Mouse (Mus musculus) midbrain, embryonic 15.5 days (tissue): ENCODE results near the gene Tbx10. TPM values are rescaled to one million over a fixed set of nuclear protein-coding genes. Genes with fewer than 3 reads are reported as not detected.

Experiments
- polyA plus RNA-seq: library from polyadenylated mRNA; unstranded; fragments of >200 nt; fragmentation: Nextera tagmentation; extraction: Ambion mirVana; gene quantifications from 2 replicates; pipeline ENCODE4 v1.2.1, GENCODE M21; 2015

The Tbx10 gene
- polyA plus RNA-seq, 1 experiment from 2014 or later = not detected

Other genes with a start within 250 kb of the Tbx10 start
- gene Kmt5b, start 225.3 kb upstream of the Tbx10 start, polyA plus RNA-seq = 51.9 and 59.9 TPM in 2 replicates
- 65.6 and 66.3 TPM in 2 replicates for gene Chka, start 141.0 kb upstream of the Tbx10 start, polyA plus RNA-seq
- 12.7 and 14.6 TPM in 2 replicates for gene Tcirg1, start 85.6 kb upstream of the Tbx10 start, polyA plus RNA-seq
- gene Ndufs8, start 80.0 kb upstream of the Tbx10 start, polyA plus RNA-seq = 246 and 258 TPM in 2 replicates
- 1.9 TPM in 2 replicates for gene Aldh3b1, start 62.9 kb upstream of the Tbx10 start, polyA plus RNA-seq
- 11.7 and 11.8 TPM in 2 replicates for gene Unc93b1, start 57.6 kb upstream of the Tbx10 start, polyA plus RNA-seq
- gene Aldh3b3, start 34.1 kb upstream of the Tbx10 start, polyA plus RNA-seq = not detected in 2 replicates
- 0.43 and 0.67 TPM in 2 replicates for gene Aldh3b2, start 20.4 kb upstream of the Tbx10 start, polyA plus RNA-seq
- gene Acy3, start 6.2 kb upstream of the Tbx10 start, polyA plus RNA-seq = 1.7 and 2.2 TPM in 2 replicates
- gene Nudt8, start 7.8 kb downstream of the Tbx10 start, polyA plus RNA-seq = 30.6 and 33.4 TPM in 2 replicates
- gene Gm49405, start 7.9 kb downstream of the Tbx10 start, polyA plus RNA-seq = 6.5 and 8.3 TPM in 2 replicates
- gene Doc2g, start 10.6 kb downstream of the Tbx10 start, polyA plus RNA-seq = 8.4 and 12.1 TPM in 2 replicates
- 229 and 239 TPM in 2 replicates for gene Ndufv1, start 20.1 kb downstream of the Tbx10 start, polyA plus RNA-seq
- gene Gstp1, start 45.2 kb downstream of the Tbx10 start, polyA plus RNA-seq = 513 and 520 TPM in 2 replicates
- gene Gstp2, start 53.3 kb downstream of the Tbx10 start, polyA plus RNA-seq = 2.7 and 5.6 TPM in 2 replicates
- not detected in 2 replicates for gene Gstp3, start 66.8 kb downstream of the Tbx10 start, polyA plus RNA-seq
- gene Cabp2, start 88.8 kb downstream of the Tbx10 start, polyA plus RNA-seq = 0.22 TPM in 1 of 2 replicates, not detected in the other
- 92.3 and 92.9 TPM in 2 replicates for gene Cdk2ap2, start 104.4 kb downstream of the Tbx10 start, polyA plus RNA-seq
- gene Pitpnm1, start 107.2 kb downstream of the Tbx10 start, polyA plus RNA-seq = 97.7 and 102 TPM in 2 replicates
- gene Aip, start 133.1 kb downstream of the Tbx10 start, polyA plus RNA-seq = 99.5 and 101 TPM in 2 replicates
- 0.04 TPM in 1 of 2 replicates, not detected in the other for gene Gpr152, start 147.0 kb downstream of the Tbx10 start, polyA plus RNA-seq
- gene Cabp4, start 151.3 kb downstream of the Tbx10 start, polyA plus RNA-seq = 0.22 and 0.28 TPM in 2 replicates
- gene Coro1b, start 155.9 kb downstream of the Tbx10 start, polyA plus RNA-seq = 127 and 139 TPM in 2 replicates
- gene Ptprcap, start 160.9 kb downstream of the Tbx10 start, polyA plus RNA-seq = 0.26 and 0.96 TPM in 2 replicates
- 60.1 and 60.7 TPM in 2 replicates for gene Rps6kb2, start 170.6 kb downstream of the Tbx10 start, polyA plus RNA-seq
- gene Carns1, start 182.7 kb downstream of the Tbx10 start, polyA plus RNA-seq = 5.9 and 6.9 TPM in 2 replicates
- gene Tbc1d10c, start 198.5 kb downstream of the Tbx10 start, polyA plus RNA-seq = 0.38 and 0.93 TPM in 2 replicates
- 537 and 571 TPM in 2 replicates for gene Ppp1ca, start 199.3 kb downstream of the Tbx10 start, polyA plus RNA-seq
- gene Rad9a, start 208.9 kb downstream of the Tbx10 start, polyA plus RNA-seq = 23.7 and 24.9 TPM in 2 replicates
- gene Clcf1, start 221.5 kb downstream of the Tbx10 start, polyA plus RNA-seq = 0.79 and 0.88 TPM in 2 replicates
- not detected in 2 replicates for gene AC109138.7, start 221.6 kb downstream of the Tbx10 start, polyA plus RNA-seq
- 20.4 and 20.6 TPM in 2 replicates for gene Pold4, start 239.1 kb downstream of the Tbx10 start, polyA plus RNA-seq